Mouse (Mus musculus): ENCODE results near the gene Rbm18. TPM values are rescaled to one million over a fixed set of nuclear protein-coding genes. Genes with fewer than 3 reads are reported as not detected.
"Not testable (repeated sequence)": the region's sequence is repeated elsewhere in the genome, so short reads cannot be mapped to it uniquely, and the experiment has no call there.

The Rbm18 gene
- polyA plus RNA-seq (2012; rRNA removed): 52.4 and 55.6 TPM in 2 replicates

DNA sequence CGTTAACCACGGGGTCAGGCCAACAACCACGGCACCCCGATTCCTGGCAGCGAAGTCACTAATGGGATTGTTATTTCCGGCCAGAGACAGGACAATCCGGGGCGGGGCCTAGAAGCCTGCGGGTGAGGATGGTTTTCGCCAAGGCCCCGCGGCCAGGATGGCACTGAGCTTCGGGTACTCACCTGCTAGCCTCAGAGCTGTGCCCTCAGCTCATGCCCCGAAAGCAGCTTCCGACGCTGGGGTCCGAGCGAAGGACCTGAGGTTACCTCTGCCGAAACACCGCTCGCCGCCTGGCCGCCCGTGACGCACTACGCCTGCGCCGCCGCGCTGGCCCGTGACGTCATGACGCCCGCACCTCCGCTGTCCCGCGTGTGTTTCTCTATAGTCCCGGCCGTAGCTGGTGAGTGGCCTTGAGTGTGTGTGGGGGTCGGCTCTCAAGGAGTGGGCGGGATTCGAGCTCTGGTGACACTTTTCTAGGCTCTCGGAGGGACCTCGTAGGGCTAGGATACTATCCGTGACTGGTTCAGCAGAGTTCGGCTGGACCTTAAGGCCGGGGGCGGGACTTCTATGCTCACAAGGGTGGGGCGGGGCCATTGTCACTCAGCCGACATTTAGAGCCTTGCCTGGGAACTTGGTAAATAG, at the start of gene Rbm18, which contains the start of gene Mrrf:
Rbm18 (minus strand) TSS at position 474 of the 642 bp plus-strand sequence.
Mrrf (plus strand) TSS at position 90 of the 642 bp plus-strand sequence.
- DNase-seq (ENCODE audit: extremely low spot score in 1 of 2, low spot score in 1 of 2): peak; percentile 81 to 93

- peak in 1 of 2 experiments; percentile 25 for DNase-seq (ENCODE audit: extremely low spot score in 1 of 2, low spot score in 1 of 2)
Observed at GRCm38 (mm10) chr2:36184876-36185275, 48.3 kb upstream of the Rbm18 start.

DNA sequence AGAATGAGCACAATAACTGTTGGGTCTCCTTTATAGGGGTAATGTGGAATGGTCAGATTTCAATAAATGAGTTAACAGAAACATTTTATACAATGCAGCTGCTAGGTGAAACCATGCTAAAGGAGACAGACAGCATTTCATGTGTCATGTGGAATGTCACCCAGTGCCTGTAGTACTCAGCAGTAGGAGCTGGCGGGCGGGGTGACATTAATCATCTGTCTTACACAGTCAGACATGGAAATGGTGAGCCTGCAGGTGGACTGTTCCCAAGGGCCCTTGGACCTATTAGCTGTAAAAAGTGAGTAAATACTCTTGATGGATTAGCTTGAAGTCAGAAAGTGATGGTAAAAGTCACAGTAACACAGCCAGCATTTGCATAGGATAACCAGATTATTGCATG, 47.6 kb upstream of the Rbm18 start:
- no peak for DNase-seq (ENCODE audit: extremely low spot score in 1 of 2, low spot score in 1 of 2)

DNA sequence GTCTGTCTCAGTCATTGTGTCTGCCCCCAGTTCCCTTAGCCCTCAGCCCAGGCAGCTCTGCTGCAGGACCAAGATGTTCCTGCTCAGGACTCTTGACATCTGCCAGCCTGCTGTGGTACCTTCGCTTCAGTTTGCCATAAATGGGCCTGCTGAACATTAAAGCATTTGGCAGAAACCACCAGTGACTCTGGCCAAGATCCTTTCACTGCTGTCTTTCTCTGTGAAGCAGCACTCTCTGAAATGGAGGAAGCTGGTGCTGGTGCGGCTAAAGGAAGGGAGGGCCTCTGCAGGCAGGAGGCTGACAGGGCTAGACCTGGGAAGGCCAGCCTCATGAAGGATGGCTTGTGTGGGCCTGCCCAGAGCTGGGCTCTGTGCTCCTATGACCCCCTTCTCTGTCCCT, 46.7 kb upstream of the Rbm18 start:
- DNase-seq (ENCODE audit: extremely low spot score in 1 of 2, low spot score in 1 of 2): peak in 1 of 2 experiments; percentile 23

- DNase-seq (ENCODE audit: extremely low spot score in 1 of 2, low spot score in 1 of 2): not testable (repeated sequence)
Observed at GRCm38 (mm10) chr2:36181587-36182368, 45.2 kb upstream of the Rbm18 start.

DNA sequence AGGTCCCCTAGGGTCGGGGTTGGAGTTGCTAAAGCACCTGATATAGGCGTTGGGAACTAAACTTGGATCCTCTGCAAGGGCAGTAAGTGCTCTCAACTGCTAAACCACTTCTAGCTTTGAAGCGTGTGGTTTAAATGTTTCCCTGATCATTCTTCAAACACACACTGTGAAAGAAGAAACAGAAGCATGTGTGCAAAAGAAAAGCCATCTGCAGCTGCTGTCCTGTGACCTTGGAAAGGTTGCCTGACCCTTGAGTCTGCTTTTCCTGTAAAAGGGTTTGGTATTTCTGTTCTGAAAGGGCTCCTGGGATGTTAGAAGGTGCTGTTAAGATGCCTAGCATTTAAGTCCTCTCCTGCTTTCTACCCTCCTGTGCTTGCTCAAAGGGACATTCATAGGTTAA, 42.9 kb upstream of the Rbm18 start:
- no peak for DNase-seq (ENCODE audit: extremely low spot score in 1 of 2, low spot score in 1 of 2)

- DNase-seq (ENCODE audit: extremely low spot score in 1 of 2, low spot score in 1 of 2): no peak
Observed at GRCm38 (mm10) chr2:36172574-36172973, 36.0 kb upstream of the Rbm18 start.

DNA sequence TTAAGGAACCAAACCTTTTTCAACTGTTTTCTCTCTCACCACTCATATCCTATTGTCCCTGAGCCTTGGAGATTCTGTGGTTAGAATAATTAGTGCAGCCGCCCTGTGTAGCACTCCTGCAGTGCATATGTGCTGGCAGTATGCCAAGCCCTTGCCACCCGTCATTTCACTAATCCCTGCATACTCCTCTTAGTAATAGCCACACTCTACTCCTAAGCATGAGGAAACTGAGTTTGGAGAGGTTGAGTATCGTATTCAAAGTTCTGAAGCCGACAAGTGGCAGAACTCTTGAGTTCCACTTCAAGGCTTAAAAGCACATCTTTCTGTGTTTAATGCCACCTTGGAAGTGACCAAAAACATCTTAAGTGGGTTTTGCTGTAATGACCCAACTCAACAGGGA, 35.6 kb upstream of the Rbm18 start:
- DNase-seq (ENCODE audit: extremely low spot score in 1 of 2, low spot score in 1 of 2): no peak

DNA sequence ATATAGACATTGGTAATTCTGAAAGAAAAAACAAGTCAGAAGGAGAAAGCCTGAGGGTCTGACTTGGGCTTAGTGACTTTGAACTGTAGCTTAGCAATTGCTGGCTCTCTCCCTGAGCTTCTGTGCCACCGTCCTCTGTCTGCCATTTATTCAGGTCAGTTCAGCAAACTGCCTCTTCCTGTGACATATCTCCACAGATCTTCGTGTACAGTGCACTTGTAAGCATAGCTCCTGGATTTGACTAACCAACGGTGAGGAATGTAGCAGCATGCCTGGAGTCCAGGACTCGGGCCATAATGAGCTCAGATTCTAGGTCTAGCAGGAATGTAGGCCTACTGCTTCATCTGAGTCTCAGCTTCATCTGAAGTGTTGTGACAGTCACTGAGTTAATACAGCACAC, 32.6 kb upstream of the Rbm18 start:
- no peak for DNase-seq (ENCODE audit: extremely low spot score in 1 of 2, low spot score in 1 of 2)

DNA sequence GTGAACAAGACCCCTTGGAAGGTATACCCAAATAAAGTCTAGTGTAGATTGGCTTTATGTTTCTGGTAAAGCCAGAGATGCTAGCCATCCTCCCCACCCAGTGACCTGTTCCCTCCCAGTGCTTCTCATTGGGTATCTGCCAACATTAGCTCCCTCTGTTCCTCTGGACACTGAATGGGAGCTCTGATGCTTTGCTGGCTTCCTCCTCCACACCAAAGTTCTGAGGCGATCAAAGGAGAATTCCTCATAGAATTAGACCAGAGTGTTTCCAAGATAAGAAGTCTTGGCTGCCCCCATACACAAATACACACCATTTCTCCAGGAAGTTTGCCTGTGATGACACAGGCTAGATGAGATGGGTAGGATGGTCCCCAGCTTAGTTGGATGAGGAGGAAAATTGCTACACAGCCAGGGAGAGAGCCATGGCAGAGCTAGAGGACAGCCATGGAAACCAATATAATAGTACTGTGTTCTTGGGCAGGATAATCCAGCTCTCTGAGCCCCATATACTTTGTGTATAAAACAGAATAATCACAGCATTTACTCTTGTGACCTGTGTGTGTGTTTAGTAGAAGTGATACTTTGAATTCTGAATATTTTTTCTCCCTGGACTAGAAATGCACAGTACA, 31.5 kb upstream of the Rbm18 start:
- no peak for DNase-seq (ENCODE audit: extremely low spot score in 1 of 2, low spot score in 1 of 2)

DNA sequence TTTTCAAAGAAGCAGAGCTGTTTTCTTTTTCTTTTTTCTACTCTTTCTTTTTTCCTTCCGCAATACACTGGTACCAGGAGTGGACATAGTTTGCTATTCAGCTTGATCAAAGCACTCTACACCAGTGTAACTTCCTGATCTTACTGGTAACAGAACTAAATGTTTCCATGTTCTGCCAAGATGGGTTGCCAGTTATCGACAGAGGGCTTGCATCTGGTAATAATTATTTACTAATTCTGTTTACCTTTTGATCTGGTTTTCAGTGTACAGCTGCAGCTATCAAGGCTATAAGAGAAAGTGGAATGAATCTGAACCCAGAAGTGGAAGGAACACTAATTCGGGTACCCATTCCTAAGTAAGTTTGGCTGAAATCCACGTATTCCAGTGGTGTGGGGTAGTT, 22.8 kb upstream of the Rbm18 start:
- no peak for DNase-seq (ENCODE audit: extremely low spot score in 1 of 2, low spot score in 1 of 2)

- DNase-seq (ENCODE audit: extremely low spot score in 1 of 2, low spot score in 1 of 2): no peak
Observed at GRCm38 (mm10) chr2:36157461-36157860, 20.9 kb upstream of the Rbm18 start.

DNA sequence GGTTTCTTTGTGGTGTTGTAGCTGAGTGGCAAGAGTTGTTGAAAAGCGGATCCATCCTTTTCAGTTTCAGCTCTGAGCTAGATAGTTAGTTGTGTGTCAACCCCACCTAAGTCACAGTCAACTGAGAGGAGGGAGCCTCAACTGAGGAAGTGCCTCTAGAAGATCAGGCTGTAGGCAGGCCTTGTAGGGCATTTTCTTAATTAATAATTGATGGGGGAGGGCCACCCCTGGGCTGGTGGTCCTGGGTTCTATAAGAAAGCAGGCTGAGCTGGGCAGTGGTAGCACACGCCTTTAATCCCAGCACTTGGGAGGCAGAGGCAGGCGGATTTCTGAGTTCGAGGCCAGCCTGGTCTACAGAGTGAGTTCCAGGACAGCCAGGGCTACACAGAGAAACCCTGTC, 15.8 kb upstream of the Rbm18 start:
- not testable (repeated sequence) for DNase-seq (ENCODE audit: extremely low spot score in 1 of 2, low spot score in 1 of 2)

GRCm38 (mm10) chr2:36148876-36149365, 12.3 kb upstream of the Rbm18 start:
- no peak for DNase-seq (ENCODE audit: extremely low spot score in 1 of 2, low spot score in 1 of 2)

DNA sequence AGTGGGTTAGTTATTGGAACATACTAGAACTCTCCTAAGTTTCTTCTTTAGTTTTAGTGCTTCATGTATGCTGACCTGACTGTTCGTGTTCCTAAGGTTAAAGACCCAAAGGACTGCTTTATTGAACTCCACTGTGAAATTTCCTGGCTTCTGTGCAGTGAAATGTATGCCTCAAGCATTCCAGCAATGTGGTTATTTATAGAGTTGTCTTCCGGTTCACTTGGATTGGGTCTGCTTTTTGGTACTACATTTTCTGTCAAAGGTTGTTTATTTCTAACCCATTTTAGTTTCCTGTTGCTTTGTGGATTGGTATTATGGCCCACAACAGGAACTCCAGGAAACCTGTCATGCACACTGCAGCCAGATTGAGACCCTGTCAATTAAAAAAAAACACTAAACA, 2.5 kb upstream of the Rbm18 start:
- no peak for DNase-seq (ENCODE audit: extremely low spot score in 1 of 2, low spot score in 1 of 2)

DNA sequence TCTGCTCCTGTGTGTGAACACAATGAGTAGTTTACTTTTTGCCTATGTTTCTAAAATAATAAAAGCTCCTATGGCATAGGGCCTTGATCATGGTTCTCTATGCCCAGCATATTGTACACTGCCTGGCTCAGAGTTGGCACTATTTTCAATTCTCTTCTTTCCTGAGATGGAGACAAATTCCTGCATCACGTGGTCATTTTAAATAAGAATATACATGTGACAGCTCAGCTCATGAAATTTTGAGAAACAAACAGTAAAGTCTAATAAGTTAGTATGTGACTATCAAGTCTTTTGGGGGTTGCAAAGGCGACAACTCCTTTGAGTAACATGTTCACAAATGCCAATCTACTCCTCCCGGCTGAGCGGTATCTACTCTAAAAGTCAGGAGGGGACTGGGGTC, 686 bp downstream of the Rbm18 start:
- DNase-seq (ENCODE audit: extremely low spot score in 1 of 2, low spot score in 1 of 2): no peak

DNA sequence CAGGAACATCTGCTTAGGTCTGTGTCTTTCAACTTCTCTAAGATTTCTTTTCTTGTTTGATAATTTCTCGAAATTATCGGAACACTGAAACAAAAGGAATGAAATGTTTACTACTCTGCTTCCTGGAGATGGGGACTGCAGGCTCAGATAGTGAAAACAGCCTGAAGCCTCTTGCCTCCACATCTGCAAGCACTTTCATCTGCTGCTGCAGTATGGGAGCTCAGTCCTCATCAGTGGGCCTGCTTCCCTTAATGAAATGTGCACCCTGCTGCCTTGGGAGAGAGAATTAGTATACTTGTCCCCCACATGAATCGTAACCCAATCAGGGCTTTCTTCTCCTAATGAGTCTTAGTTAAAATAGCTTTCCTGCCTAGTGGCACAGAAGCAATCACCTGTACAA, 7.5 kb downstream of the Rbm18 start:
- no peak for DNase-seq (ENCODE audit: extremely low spot score in 1 of 2, low spot score in 1 of 2)

DNA sequence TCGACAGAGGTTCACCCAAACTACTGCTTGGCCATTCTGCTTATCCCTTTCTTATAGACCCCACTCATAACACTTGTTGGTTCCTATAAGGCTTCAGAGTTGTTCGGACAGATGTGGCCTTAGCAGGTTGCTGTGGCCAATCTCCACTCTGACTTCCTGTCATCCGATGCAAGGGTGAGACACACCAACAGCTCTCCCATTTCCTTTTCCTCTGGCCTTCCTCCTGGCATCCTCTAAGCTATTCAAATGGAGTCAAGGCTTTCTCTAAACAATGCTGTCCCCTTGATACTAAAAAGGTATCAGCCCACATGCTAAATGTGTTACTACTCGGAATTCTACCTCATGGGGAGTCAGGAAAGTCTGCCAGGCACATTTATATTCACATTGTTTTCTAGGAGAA, 8.6 kb downstream of the Rbm18 start:
- DNase-seq (ENCODE audit: extremely low spot score in 1 of 2, low spot score in 1 of 2): no peak

- DNase-seq (ENCODE audit: extremely low spot score in 1 of 2, low spot score in 1 of 2): no peak
Observed at GRCm38 (mm10) chr2:36126795-36127429, 9.7 kb downstream of the Rbm18 start.

DNA sequence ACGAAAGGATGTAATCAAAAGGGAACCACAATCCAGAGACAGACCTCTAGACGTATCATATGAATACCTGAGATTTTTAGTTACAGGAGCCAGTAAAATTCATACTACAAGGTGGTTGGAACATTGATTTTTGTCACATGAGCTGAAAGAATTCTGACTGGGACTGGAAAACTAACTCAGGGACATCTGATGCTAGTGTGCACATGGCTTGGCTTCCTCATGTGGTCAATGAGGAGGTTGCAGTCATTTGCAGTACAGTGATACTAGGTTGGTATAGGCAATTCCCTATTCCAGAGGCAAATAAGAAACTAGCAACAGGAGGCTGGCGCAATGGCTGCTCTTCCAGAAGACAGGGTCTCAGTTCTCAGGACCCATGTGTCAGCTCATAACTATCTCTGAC, 23.9 kb downstream of the Rbm18 start:
- no peak for DNase-seq (ENCODE audit: extremely low spot score in 1 of 2, low spot score in 1 of 2)

GRCm38 (mm10) chr2:36108615-36109014, 28.0 kb downstream of the Rbm18 start:
- no peak for DNase-seq (ENCODE audit: extremely low spot score in 1 of 2, low spot score in 1 of 2)

Measured in frontal cortex, adult 2 months (tissue).